Mouse (Mus musculus) midbrain, embryonic 11.5 days (tissue): ENCODE data around the gene Cacna1i. TPM values are rescaled to one million over a fixed set of nuclear protein-coding genes. Genes with fewer than 3 reads are reported as not detected.

ENCODE experiments used
- ATAC-seq: fragments of 200-750 bp; cut with Nextera tagmentation; 2 replicates; pipeline ENCODE4 v1.8.0; 2017; ENCODE audit warnings: moderate TSS enrichment, moderate library complexity; ENCODE audit not compliant: low FRiP score
- DNase-seq: peaks from one replicate; pipeline ENCODE4 v3.0.0; 2015; ENCODE audit warnings: low spot score; ENCODE audit errors: missing footprints
- H3K27ac ChIP-seq: fragments of 300-500 bp; sonication (generic); 2 replicates; pipeline ENCODE4 v1.5.1; 2014; ENCODE audit warnings: low read depth, low read length
- H3K27me3 ChIP-seq: fragments of 300-500 bp; sonication (generic); 2 replicates; pipeline ENCODE4 v1.6.1; 2014; ENCODE audit warnings: mild to moderate bottlenecking, low read length, moderate library complexity, mixed read lengths; ENCODE audit not compliant: control insufficient read depth, insufficient read depth
- H3K36me3 ChIP-seq: fragments of 300-500 bp; sonication (generic); 2 replicates; pipeline ENCODE4 v1.6.1; 2014; ENCODE audit warnings: mild to moderate bottlenecking, low read length, moderate library complexity, mixed read lengths; ENCODE audit not compliant: control insufficient read depth, insufficient read depth
- H3K4me1 ChIP-seq: fragments of 300-500 bp; sonication (generic); 2 replicates; pipeline ENCODE4 v1.6.1; 2014; ENCODE audit warnings: low read length; ENCODE audit not compliant: control insufficient read depth, insufficient read depth
- H3K4me2 ChIP-seq: fragments of 300-500 bp; sonication (generic); 2 replicates; pipeline ENCODE4 v1.6.1; 2014; ENCODE audit warnings: mild to moderate bottlenecking, moderate library complexity
- H3K4me3 ChIP-seq: fragments of 300-500 bp; sonication (generic); 2 replicates; pipeline ENCODE4 v1.5.1; 2014; ENCODE audit warnings: low read depth, low read length
- H3K9ac ChIP-seq: fragments of 300-500 bp; sonication (generic); 2 replicates; pipeline ENCODE4 v1.6.1; 2014; ENCODE audit warnings: low read length
- H3K9me3 ChIP-seq: fragments of 300-500 bp; sonication (generic); 2 replicates; pipeline ENCODE4 v1.6.1; 2016; ENCODE audit warnings: low read length; ENCODE audit not compliant: control insufficient read depth
- WGBS: fragments of 180-500 bp; shearing (Covaris S2); extraction: QIAGEN DNeasy Blood & Tissue Kit; methylation state at CpG from one replicate; pipeline ENCODE4 v1.1.7; 2014; 5-methylcytosine and 5-hydroxymethylcytosine counted together
- polyA plus RNA-seq: library from polyadenylated mRNA; unstranded; fragments of >200 nt; fragmentation: Nextera tagmentation; extraction: Ambion mirVana; gene quantifications from 2 replicates; pipeline ENCODE4 v1.2.1, GENCODE M21; 2014

The Cacna1i gene
- polyA plus RNA-seq, 1 experiment from 2014 or later: 0.05 TPM

DNA sequence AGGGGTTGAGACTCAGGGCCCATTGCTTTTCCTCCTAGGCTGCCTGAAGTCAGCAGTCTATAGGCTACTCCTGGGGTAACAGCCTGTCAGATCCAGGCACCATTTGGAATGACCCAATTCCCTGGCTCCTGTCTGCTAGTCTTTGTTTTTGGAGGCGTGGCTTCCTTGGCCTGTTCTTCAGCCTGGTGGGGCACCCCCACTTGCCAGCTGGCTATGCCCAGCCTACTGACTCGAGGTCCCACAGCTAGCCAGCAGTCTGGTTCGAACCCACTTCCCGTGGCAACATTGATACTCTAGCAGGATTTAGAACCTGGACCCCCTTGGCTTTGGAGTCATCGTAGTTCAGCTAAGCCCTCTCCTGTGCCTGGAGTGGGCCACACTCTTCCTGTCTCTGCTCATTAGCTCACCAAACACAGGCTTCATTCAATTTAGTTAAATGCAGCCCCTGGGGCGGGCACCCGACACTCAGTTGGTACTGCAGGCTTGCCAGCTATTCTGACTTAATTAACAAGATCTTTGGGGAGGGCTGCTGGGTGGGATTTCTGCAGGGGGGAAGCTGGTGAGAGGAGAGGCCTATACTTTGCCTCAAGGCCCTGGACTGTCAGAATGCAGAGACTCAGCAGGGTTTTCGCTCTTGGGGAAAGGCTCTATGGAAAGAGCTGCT, 75.6 kb downstream of the Cacna1i start:
- H3K4me1 ChIP-seq: no peaks in the 10 kb centered on the region
- H3K4me3 ChIP-seq: no peak overlapping the region
- no peak for DNase-seq
- no peak overlapping the region for H3K9ac ChIP-seq
- H3K27me3 ChIP-seq: no peaks in the 10 kb centered on the region
- no peaks in the 10 kb centered on the region for H3K36me3 ChIP-seq
- ATAC-seq: no peak
- WGBS: 76% methylated on average over 8 of the region's 8 CpGs
- no peaks in the 10 kb centered on the region for H3K9me3 ChIP-seq
- H3K27ac ChIP-seq: no peak overlapping the region
- no peak overlapping the region for H3K4me2 ChIP-seq

DNA sequence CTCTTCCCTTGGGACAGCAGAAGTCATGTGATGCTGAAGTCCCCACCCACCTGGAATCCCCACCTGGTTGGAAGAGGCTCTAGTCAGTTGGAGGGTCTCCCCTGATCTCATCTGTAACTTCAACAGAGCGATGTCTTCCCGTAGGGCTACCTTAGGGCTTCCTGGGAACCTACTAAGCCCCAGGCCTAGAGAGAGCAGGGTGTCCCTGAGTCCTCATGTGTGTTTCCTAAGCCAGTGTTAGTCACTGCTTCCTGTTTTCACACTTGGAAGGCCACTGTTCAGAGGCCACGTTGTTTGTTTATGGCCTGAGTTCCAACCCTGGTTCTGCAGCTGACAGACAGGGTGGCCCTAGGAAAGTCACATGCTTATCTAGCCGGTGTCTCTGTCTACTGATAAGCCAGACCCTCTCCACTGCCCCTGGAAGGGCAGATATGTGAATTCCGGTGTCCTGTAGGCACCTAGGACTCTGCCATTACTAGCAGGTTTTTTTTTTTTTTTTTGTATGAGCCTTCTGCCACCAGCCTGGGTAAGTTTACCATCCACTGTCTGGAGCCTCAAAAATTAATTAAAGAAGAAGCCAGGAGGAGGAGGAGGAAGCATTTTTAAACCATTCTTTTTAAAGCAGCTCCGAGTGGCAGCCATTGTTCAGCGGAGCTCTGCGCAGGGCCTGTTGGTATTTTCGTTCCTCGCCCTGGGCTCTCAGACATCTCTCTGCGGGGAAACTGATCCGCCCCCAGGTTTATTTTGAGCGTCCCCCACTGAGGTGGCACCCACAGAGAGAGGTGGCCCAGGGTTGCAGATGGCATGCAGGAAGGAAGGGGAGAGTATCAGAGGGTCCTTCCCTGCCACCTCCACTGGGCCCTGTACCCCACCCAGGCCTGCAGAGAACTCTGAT, 77.0 kb downstream of the Cacna1i start:
- Histone ChIP-seq H3K27me3 (no peaks in the 10 kb centered on the region), H3K4me2 (no peak overlapping the region), H3K9me3 (no peaks in the 10 kb centered on the region), H3K4me3 (no peak overlapping the region), H3K27ac (no peak overlapping the region), H3K9ac (no peak overlapping the region), H3K36me3 (no peaks in the 10 kb centered on the region), H3K4me1 (no peaks in the 10 kb centered on the region)
- no peak for ATAC-seq
- no peak for DNase-seq
- 68% methylated on average over 13 of the region's 13 CpGs for WGBS

GRCm38 (mm10) chr15:80366899-80367298, 79.9 kb downstream of the Cacna1i start:
- Histone ChIP-seq H3K4me1 (no peaks in the 10 kb centered on the region), H3K36me3 (no peaks in the 10 kb centered on the region), H3K4me2 (no peak overlapping the region), H3K9me3 (no peaks in the 10 kb centered on the region), H3K27me3 (no peaks in the 10 kb centered on the region), H3K27ac (no peak overlapping the region), H3K9ac (no peak overlapping the region), H3K4me3 (no peak overlapping the region)
- ATAC-seq (no peak), DNase-seq (no peak)
- 51% methylated on average over 16 of the region's 16 CpGs for WGBS

DNA sequence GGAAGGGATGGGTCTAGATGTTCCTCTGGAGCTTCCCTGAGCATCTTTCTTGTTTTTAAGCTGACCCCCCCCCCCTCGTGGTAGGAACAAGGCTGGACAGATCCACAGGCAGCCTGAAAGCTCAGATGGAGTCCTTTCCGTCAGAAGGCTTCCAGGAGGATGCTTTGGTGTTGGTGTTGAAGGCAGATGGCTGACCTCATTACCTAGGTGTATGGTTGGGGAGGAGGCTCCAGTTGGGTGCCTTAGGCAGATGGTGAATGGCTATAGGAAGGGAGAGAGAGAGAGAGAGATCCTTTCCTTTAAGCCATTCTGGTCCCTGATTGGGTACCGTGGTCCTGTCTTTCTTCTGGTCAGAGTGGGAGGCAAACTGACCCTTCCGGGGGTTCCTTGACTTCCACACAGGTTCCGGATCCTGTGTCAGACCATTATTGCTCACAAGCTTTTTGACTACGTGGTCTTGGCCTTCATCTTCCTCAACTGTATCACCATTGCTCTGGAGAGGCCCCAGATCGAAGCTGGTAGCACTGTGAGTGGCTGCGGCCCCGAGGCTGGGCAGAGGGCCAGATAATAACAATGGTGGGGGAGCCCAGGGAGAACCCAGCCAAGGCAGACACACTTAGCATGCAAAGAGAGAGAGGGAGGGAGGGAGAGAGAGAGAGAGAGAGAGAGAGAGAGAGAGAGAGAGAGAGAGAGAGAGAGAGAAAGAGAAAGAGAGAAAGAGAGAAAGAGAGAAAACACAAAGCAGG, 86.4 kb downstream of the Cacna1i start:
- Histone ChIP-seq H3K4me3 (no peak overlapping the region), H3K27me3 (no peaks in the 10 kb centered on the region), H3K27ac (no peak overlapping the region), H3K9me3 (no peaks in the 10 kb centered on the region), H3K4me1 (no peaks in the 10 kb centered on the region), H3K36me3 (no peaks in the 10 kb centered on the region), H3K4me2 (no peak overlapping the region), H3K9ac (no peak overlapping the region)
- no peak for DNase-seq
- 81% methylated on average over 9 of the region's 9 CpGs for WGBS
- ATAC-seq: no peak

GRCm38 (mm10) chr15:80374854-80375253, 87.8 kb downstream of the Cacna1i start:
- 68% methylated on average over 5 of the region's 5 CpGs for WGBS
- H3K27me3 ChIP-seq: no peaks in the 10 kb centered on the region
- no peak overlapping the region for H3K9ac ChIP-seq
- no peaks in the 10 kb centered on the region for H3K4me1 ChIP-seq
- no peak overlapping the region for H3K27ac ChIP-seq
- ATAC-seq (no peak), DNase-seq (no peak)
- H3K9me3 ChIP-seq: no peaks in the 10 kb centered on the region
- no peak overlapping the region for H3K4me2 ChIP-seq
- H3K4me3 ChIP-seq: no peak overlapping the region
- H3K36me3 ChIP-seq: no peaks in the 10 kb centered on the region

DNA sequence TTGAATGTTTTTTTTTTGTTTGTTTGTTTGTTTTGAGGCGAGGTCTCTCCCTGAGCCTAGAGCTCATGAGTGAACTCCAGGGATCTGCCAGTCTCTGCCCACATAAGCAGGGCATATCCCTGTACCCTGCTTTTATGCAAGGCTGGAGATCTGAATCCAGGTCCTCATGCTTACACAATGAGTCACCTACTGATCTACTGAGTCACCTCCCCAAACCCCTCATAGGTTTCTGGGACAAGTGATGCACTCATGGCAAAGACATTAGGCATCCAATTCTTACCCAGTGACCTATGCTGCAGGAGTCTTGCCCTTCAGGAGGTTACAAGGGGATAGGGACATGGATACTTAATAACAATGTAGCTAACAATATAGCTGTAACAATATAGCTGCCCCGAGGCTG, 100.1 kb downstream of the Cacna1i start:
- Histone ChIP-seq H3K27me3 (no peaks in the 10 kb centered on the region), H3K27ac (no peak overlapping the region), H3K4me1 (no peaks in the 10 kb centered on the region), H3K9ac (no peak overlapping the region), H3K36me3 (no peaks in the 10 kb centered on the region), H3K9me3 (no peaks in the 10 kb centered on the region), H3K4me2 (no peak overlapping the region), H3K4me3 (no peak overlapping the region)
- ATAC-seq (no peak), DNase-seq (no peak)
- WGBS: 87% methylated on average over 2 of the region's 2 CpGs

- ATAC-seq (no peak), DNase-seq (no peak)
- Histone ChIP-seq H3K9me3 (no peaks in the 10 kb centered on the region), H3K4me2 (no peak overlapping the region), H3K9ac (no peak overlapping the region), H3K4me3 (no peak overlapping the region), H3K36me3 (no peaks in the 10 kb centered on the region), H3K27me3 (no peaks in the 10 kb centered on the region), H3K4me1 (no peaks in the 10 kb centered on the region), H3K27ac (no peak overlapping the region)
- WGBS: 87% methylated on average over 14 of the region's 14 CpGs
Measured at GRCm38 (mm10) chr15:80391791-80392190, 104.8 kb downstream of the Cacna1i start.

GRCm38 (mm10) chr15:80395035-80395434, 108.0 kb downstream of the Cacna1i start:
- Histone ChIP-seq H3K27me3 (no peaks in the 10 kb centered on the region), H3K4me3 (no peak overlapping the region), H3K4me2 (no peak overlapping the region), H3K4me1 (no peaks in the 10 kb centered on the region), H3K9me3 (no peaks in the 10 kb centered on the region), H3K9ac (no peak overlapping the region), H3K27ac (no peak overlapping the region), H3K36me3 (no peaks in the 10 kb centered on the region)
- no peak for DNase-seq
- 80% methylated on average over 22 of the region's 22 CpGs for WGBS
- no peak for ATAC-seq

- no peak overlapping the region for H3K4me3 ChIP-seq
- no peaks in the 10 kb centered on the region for H3K27me3 ChIP-seq
- peaks cover 9% of the 10 kb centered on the region for H3K4me1 ChIP-seq
- 85% methylated on average over 1 of the region's 1 CpGs for WGBS
- ATAC-seq (no peak), DNase-seq (peak; percentile 21)
- H3K9me3 ChIP-seq: no peaks in the 10 kb centered on the region
- no peak overlapping the region for H3K9ac ChIP-seq
- H3K36me3 ChIP-seq: no peaks in the 10 kb centered on the region
- no peak overlapping the region for H3K4me2 ChIP-seq
- H3K27ac ChIP-seq: no peak overlapping the region
Measured at GRCm38 (mm10) chr15:80399451-80399850, 112.4 kb downstream of the Cacna1i start.
